Mouse (Mus musculus) mesoderm, embryonic 11.5 days (tissue): Measurements from ENCODE around the gene Emg1.

Experiments
- DNase-seq: peaks from one replicate; pipeline ENCODE4 v3.0.0-alpha.2; 2012; ENCODE audit warnings: low read depth, low spot score

The Emg1 gene

GRCm38 (mm10) chr6:124711824-124712782 is at the start of gene Emg1, which contains the start of gene Phb2:
Gene Emg1, minus strand, starts transcription at chr6:124712178.
Gene Phb2, plus strand, starts transcription at chr6:124712336.
- DNase-seq, result peak; percentile 99

- peak; percentile 85 for DNase-seq
Measured at GRCm38 (mm10) chr6:124759259-124759658, 47.3 kb upstream of the Emg1 start.

- DNase-seq, result no peak
Measured at GRCm38 (mm10) chr6:124758849-124759232, 46.9 kb upstream of the Emg1 start.

DNA sequence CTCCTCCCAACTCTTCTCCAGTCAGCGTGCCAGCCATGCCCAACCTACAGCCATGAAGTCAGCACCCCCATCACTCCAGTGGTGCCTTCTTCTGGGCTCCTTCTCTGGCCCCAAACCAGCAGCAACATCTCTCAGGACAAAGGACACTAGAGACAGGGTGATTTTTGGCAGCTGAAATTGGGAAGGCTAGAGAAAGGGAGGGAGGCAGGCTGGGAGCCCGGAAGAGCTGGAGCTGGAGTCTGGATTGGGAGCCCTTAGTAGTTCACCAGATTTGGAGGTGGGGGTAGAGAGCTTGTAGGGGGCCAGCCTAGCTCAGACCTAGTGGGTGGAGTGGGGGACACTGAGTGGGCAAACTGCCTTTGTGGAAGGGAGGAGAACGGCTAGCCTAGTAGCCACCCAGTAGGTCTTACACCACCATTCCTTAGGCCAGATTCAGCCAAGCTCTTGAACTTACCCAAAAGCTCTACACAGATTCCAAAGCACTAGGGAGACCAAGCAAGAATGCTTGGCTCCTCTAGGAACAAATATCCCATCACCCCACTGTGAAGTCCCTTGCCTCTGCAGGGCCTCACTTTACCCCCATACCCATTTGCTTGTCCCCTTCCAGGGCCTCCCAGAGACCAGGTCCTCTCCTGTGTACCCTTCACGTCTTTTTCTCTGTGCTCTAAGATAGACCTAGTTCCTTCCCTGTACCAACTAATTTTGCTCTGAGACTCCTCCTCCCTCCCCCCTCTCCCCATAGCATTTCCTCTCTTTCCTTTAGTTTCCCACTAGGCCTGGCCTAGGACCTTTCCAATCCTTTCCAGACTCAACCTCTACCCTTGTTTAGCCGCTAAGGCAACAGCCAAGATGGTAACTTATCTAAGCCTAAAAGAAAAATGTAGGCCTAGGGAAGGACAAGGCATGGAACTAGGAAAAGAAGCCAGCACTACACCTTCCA is 46.2 kb upstream of the Emg1 start:
- no peak for DNase-seq

- DNase-seq, result no peak
Measured at GRCm38 (mm10) chr6:124757351-124757880, 45.4 kb upstream of the Emg1 start.

DNA sequence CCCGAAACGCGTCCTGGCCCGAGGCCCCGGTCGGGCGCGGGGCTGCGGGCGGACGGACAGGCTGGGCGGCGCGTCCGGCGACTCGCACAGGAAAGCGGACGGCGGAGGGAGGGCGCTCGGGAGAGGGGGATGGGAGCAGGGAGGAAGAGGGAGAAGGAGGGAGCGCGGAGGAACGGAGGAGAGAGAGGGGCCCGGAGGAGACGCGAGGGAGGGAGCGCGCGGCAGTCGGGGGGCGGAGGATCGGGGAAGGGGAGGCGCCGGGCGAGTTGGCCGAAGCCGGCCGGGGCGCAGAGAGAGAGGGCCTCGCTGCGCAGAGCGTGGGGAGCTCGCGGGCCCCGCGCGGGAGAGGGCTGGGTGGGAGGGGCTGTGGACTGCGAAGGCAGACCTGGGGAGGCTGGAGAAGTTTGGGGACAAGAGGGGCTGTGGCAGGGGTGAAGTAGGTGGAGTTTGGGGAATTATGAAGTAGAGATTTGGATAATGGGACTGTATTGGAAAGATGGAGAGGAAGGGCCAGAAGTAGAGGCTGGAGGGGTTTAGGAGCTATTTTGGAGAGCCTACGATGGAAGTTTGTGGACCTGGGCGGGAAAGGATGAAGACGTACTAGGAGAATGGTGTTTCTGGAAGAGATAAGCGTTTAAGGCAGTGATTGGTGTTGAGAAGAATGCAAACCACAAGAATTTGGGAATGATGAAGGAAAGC is 44.8 kb upstream of the Emg1 start:
- peak; percentile 82 for DNase-seq

DNA sequence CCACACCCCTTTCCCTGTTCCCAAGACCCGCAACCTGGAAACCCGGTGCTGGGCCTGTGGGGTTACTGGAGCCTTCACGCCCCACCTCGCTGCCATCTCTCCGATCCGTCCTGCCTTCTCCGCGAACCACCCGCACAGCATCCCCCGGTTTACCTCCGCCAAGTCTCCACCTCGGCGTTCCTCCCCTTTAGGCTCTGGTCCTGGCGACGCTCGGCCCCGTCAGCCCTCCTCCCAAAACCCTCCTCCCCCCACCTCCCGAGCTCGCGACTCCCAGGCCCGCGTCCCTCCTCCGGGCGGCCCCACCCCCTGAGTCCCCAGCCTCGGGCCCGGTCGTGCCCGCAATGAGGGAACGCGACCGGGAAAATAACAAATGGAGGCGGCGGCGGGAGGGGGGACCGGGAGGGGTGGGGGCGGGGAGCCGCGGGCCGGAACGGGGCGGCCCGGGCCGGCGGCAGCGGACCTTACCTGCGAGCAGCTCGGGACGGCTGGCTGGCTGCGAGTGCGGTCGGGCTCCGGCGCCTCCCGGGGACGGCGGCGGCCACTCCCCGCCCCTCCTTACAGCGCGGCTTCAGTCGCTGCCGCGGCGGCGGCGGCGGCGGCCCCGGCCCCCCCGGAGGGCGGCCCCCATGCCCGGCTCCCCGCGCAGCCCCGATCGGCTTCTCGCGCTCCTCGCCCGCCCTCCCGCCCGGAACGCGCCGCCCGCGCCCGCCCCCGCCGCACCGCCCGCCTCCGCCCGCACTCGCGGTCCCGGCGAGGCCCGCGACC is 44.0 kb upstream of the Emg1 start, which contains the start of the genes Gm45234 and Atn1:
Gene Gm45234, minus strand, starts transcription at position 191 of the 765 bp plus-strand sequence.
Gene Atn1, minus strand, starts transcription at position 694 of the 765 bp plus-strand sequence.
- DNase-seq, result peak; percentile 66

GRCm38 (mm10) chr6:124755306-124755705 is 43.3 kb upstream of the Emg1 start:
- DNase-seq, result no peak

- no peak for DNase-seq
Measured at GRCm38 (mm10) chr6:124753861-124754260, 41.9 kb upstream of the Emg1 start.

GRCm38 (mm10) chr6:124750405-124750804 is 38.4 kb upstream of the Emg1 start:
- DNase-seq, result no peak

DNA sequence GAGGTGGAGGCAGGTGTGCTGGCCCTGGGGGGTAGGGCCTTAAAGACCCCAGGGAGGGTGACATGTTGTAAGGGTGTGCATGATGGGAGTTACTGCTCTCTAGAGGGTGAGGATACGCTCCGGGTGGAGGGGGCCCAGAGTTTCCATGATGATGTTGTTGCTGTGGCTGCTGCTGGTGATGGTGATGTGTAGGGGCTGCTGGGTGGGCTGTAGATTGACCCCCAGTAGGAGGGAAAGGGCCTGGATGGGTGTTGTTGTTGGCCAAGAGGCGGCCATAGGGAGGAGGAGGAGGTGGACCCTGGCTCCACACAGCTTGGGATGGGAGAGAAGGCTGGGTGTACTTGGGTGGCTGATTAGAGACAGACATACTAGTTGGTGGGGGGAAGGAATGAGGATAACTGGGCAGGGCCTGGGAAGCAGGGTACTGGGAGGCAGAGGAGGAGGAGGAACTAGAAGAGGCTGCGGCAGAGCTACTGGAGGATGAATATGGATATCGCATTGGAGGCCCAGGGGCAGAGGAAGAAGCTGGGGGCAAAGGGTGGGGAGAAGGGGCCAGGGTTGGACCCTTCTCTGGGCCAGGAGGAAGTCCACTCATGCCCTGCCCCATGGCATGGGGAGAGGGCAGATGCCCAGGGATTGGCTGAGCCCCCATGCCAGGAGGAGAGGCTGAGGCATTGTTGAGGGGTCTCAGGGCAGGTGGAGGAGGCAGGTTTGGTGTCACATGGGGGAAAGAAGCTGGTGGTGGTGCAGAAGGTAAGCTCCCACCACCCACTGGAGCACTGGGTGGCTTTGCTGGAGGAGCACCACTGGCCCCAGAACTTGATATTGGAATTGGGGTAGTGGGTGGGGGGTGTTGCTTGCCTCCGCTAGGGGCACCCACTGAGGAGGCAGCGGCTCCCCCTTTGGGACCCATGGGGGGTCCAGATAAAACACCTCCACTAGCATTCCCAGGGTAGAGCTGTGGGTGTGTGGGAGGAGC is 35.0 kb upstream of the Emg1 start:
- DNase-seq, result no peak

DNA sequence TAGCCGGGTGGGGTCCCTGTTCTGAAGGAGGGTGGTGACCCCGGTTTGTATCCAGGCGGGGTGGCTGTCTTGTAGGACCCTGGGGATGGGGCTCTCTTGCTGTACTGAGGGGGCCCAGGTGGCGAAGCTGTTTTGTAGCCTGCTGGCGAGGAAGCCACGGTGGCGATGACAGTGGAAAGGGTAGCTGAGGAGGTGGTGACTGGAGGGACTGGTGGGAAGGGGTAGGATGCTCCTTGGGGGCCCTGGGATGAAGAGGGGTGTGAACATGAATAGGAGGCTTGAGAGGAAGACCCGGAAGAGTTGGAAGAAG is 34.3 kb upstream of the Emg1 start:
- DNase-seq, result no peak

DNA sequence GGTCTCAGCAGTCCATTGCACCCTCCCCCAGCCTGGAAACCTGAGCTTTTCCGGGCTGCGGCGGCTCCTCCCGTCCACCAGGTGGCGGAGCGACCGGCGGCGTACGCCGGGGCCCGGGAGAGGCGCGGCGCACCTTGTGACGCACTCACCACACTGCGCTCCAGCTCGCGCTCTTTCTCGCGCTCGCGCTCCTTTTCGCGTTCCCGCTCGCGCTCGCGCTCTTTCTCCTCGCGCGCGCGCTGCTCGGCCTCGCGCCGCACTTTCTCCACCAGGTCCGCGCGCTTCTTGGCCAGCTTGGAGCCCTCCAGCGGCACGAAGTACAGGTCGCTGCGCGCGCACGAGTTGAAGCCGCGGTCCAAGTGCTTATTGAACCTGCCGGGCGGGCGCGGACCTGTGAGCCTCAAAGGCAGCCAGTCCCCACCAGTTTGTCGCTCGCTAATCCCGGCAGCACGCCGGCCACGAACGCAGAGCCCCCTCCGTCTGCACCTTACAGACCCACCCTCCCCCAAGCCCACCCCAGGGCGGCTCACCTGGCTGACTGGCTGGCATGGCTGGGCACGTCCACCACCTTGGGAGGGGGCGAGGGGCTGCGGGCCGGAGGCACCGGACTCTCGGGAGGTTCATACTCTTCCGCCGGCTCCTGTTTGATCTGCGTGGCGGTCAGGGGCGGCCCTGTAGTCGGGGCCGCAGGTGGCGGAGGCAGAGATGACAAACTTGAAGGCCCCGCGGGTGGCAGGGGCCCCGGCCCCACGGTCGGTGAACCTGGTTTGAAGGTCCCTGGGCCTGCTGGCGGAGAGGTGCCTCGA is 33.7 kb upstream of the Emg1 start:
- DNase-seq, result peak; percentile 97

GRCm38 (mm10) chr6:124744755-124745321 is 32.9 kb upstream of the Emg1 start:
- no peak for DNase-seq

DNA sequence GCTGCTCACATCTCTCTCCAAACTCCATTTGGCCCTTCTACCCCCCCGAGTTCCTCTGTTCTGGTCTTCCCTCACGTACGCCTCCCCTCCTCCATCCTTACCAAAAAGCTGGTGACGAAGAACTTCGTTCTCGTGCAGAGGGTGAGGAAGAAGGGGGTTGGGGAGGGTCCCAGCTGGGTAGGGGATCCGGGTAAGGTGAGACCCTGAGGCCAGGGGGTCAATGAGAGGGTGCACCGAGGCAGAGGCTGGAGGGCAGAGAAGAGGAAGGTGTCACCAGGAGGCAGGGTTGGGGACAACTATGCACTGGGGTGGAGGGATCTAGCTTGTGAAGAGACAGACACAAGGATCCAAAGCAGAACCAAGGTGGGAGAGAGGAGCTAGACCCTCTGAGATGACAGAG is 31.7 kb upstream of the Emg1 start:
- no peak for DNase-seq

DNA sequence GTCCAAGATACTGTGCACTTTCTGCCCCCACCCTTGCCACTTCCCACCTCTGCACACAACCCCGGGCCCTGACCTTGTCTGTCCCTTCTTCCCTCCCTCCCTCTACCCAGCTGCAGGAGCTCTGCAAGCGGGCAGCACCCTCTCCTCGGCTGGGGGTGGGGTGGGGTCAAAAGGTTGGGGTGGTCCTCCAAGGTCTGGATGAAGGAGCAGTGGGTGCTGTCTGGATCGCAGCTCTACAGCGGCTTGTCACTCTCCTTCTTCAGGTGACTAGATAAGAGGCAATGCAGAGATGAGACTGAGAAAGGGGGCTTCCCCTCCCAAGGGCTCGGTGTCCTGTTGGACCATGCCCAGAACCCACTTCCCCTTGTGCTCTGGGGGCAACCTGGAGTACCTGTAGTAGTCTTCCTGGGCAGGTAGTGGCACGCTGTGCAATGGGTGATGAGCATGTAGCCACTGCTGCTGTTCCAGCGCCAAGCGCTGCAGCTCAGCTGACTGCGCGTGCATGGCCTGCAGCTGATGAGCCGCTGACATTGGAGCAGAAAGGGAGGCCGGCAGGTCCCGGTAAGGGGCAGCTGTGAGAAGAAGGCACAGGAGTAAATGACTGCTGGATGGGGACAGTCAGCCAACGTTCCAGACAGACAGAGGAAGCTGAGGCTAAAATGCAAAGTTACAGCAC is 31.0 kb upstream of the Emg1 start:
- no peak for DNase-seq

- DNase-seq, result no peak
Measured at GRCm38 (mm10) chr6:124741842-124742241, 29.9 kb upstream of the Emg1 start.
